Mouse (Mus musculus) kidney, embryonic 14.5 days (tissue): Measurements from ENCODE around the gene Mrpl14. TPM values are rescaled to one million over a fixed set of nuclear protein-coding genes. Genes with fewer than 3 reads are reported as not detected.
A peak's percentile ranks its signal among the peaks of the same experiment; 100 is the strongest.

ENCODE experiments used
- ATAC-seq: fragments of 200-750 bp; cut with Nextera tagmentation; 2 replicates; pipeline ENCODE4 v1.8.0; 2017; ENCODE audit warnings: moderate number of reproducible peaks, mild to moderate bottlenecking, moderate TSS enrichment, moderate library complexity; ENCODE audit not compliant: low FRiP score, low TSS enrichment
- H3K27ac ChIP-seq: fragments of 300-500 bp; sonication (generic); 2 replicates; pipeline ENCODE4 v1.5.1; 2014; ENCODE audit warnings: low read depth, mild to moderate bottlenecking, low read length, moderate library complexity, mixed read lengths
- H3K27me3 ChIP-seq: fragments of 300-500 bp; sonication (generic); 2 replicates; pipeline ENCODE4 v1.6.1; 2014; ENCODE audit warnings: mild to moderate bottlenecking, low read length; ENCODE audit not compliant: control insufficient read depth, insufficient read depth
- H3K36me3 ChIP-seq: fragments of 300-500 bp; sonication (generic); 2 replicates; pipeline ENCODE4 v1.6.1; 2014; ENCODE audit warnings: low read length, mixed read lengths; ENCODE audit not compliant: control insufficient read depth, insufficient read depth
- H3K4me1 ChIP-seq: fragments of 300-500 bp; sonication (generic); 2 replicates; pipeline ENCODE4 v1.6.1; 2014; ENCODE audit warnings: low read length, mixed read lengths; ENCODE audit not compliant: control insufficient read depth, insufficient read depth
- H3K4me2 ChIP-seq: fragments of 300-500 bp; sonication (generic); replicated peaks from 2 replicates; pipeline ENCODE4 v1.6.1; 2014; ENCODE audit warnings: low read depth, mild to moderate bottlenecking, low read length
- H3K4me3 ChIP-seq: fragments of 300-500 bp; sonication (generic); 2 replicates; pipeline ENCODE4 v1.5.1; 2014; ENCODE audit warnings: mild to moderate bottlenecking, low read length
- H3K9ac ChIP-seq: fragments of 300-500 bp; sonication (generic); 2 replicates; pipeline ENCODE4 v1.6.1; 2014; ENCODE audit warnings: low read depth, mild to moderate bottlenecking, low read length, moderate library complexity
- H3K9me3 ChIP-seq: fragments of 300-500 bp; sonication (generic); 2 replicates; pipeline ENCODE4 v1.6.1; 2016; ENCODE audit warnings: low read length; ENCODE audit not compliant: control insufficient read depth
- WGBS: fragments of 180-500 bp; shearing (Covaris S2); extraction: QIAGEN DNeasy Blood & Tissue Kit; methylation state at CpG from one replicate; pipeline ENCODE4 v1.1.7; 2014; 5-methylcytosine and 5-hydroxymethylcytosine counted together
- polyA plus RNA-seq: library from polyadenylated mRNA; unstranded; fragments of >200 nt; fragmentation: Nextera tagmentation; extraction: Ambion mirVana; gene quantifications from 2 replicates; pipeline ENCODE4 v1.2.1, GENCODE M21; 2014

Mrpl14 gene
- 154 and 192 TPM in 2 replicates for polyA plus RNA-seq

- Histone ChIP-seq H3K4me2 (peak within 1 kb of the TSS; percentile 88), H3K4me3 (peak within 1 kb of the TSS; percentile 89), H3K9ac (peak within 1 kb of the TSS; percentile 85), H3K9me3 (peaks cover 3% of the 10 kb centered on the region; the same call in 1 of the 2 replicates), H3K27me3 (no peaks in the 10 kb centered on the region), H3K4me1 (peaks cover 12% of the 10 kb centered on the region), H3K36me3 (no peaks in the 10 kb centered on the region), H3K27ac (peak within 1 kb of the TSS; percentile 85)
- WGBS, result 0% methylated on average over 32 of the region's 50 CpGs
- peak; percentile 90 for ATAC-seq
Observed at GRCm38 (mm10) chr17:45686093-45686619, at the start of gene Mrpl14. Gene Mrpl14, plus strand, starts transcription at chr17:45686322.

- no peak overlapping the region for H3K27ac ChIP-seq
- WGBS, result 74% methylated on average over 16 of the region's 16 CpGs
Observed at GRCm38 (mm10) chr17:45638596-45639295, 47.4 kb upstream of the Mrpl14 start.

GRCm38 (mm10) chr17:45641981-45642380 is 44.1 kb upstream of the Mrpl14 start:
- Histone ChIP-seq H3K36me3 (no peaks in the 10 kb centered on the region), H3K9me3 (no peaks in the 10 kb centered on the region), H3K9ac (no peak overlapping the region), H3K4me1 (no peaks in the 10 kb centered on the region), H3K27ac (no peak overlapping the region), H3K4me2 (no peak overlapping the region), H3K4me3 (no peak overlapping the region), H3K27me3 (no peaks in the 10 kb centered on the region)
- no peak for ATAC-seq
- WGBS, result 89% methylated on average over 8 of the region's 8 CpGs

More at GRCm38 (mm10) chr17:45638596-45639295, 47.4 kb upstream of the Mrpl14 start:
- no peaks in the 10 kb centered on the region for H3K4me1 ChIP-seq
- H3K9ac ChIP-seq, result no peak overlapping the region
- H3K36me3 ChIP-seq, result no peaks in the 10 kb centered on the region
- no peaks in the 10 kb centered on the region for H3K27me3 ChIP-seq
- no peak overlapping the region for H3K4me3 ChIP-seq
- ATAC-seq, result no peak
- no peaks in the 10 kb centered on the region for H3K9me3 ChIP-seq
- no peak overlapping the region for H3K4me2 ChIP-seq

- H3K9me3 ChIP-seq, result no peaks in the 10 kb centered on the region
- no peaks in the 10 kb centered on the region for H3K36me3 ChIP-seq
- no peak overlapping the region for H3K27ac ChIP-seq
- no peaks in the 10 kb centered on the region for H3K27me3 ChIP-seq
- H3K4me2 ChIP-seq, result no peak overlapping the region
- no peak overlapping the region for H3K9ac ChIP-seq
- H3K4me1 ChIP-seq, result no peaks in the 10 kb centered on the region
- WGBS, result 29% methylated on average over 12 of the region's 12 CpGs
- ATAC-seq, result no peak; the same call in 1 of the 2 replicates
- H3K4me3 ChIP-seq, result no peak overlapping the region
Observed at GRCm38 (mm10) chr17:45642701-45643100, 43.4 kb upstream of the Mrpl14 start.

GRCm38 (mm10) chr17:45644185-45644584 is 41.9 kb upstream of the Mrpl14 start:
- Histone ChIP-seq H3K4me2 (no peak overlapping the region), H3K9ac (no peak overlapping the region), H3K4me1 (no peaks in the 10 kb centered on the region), H3K4me3 (no peak overlapping the region), H3K9me3 (no peaks in the 10 kb centered on the region), H3K27ac (no peak overlapping the region), H3K27me3 (no peaks in the 10 kb centered on the region), H3K36me3 (no peaks in the 10 kb centered on the region)
- WGBS, result 95% methylated on average over 4 of the region's 4 CpGs
- no peak for ATAC-seq

DNA sequence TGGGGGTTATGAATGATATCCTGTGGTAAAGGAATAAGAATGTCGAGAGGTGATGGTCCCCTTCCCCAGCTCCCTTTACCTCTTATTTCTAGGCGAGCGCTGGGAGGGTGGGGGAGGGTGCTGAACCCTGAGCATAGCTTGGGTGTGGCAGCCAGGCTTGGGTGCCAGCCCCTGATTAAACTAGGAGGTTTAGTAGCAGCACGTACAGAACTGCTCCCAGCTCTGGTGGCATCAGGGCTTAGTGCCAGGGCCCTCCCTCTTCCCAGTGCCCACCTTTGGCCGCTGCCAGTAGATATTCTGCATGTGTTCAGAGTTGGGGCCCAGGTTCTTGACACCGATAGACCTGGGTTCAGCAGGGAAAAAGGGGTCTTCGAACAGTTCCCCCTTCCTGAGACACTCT is 32.9 kb upstream of the Mrpl14 start:
- no peaks in the 10 kb centered on the region for H3K27me3 ChIP-seq
- no peak for ATAC-seq
- no peaks in the 10 kb centered on the region for H3K36me3 ChIP-seq
- H3K4me1 ChIP-seq, result no peaks in the 10 kb centered on the region
- H3K9me3 ChIP-seq, result no peaks in the 10 kb centered on the region
- H3K9ac ChIP-seq, result no peak overlapping the region
- WGBS, result 64% methylated on average over 7 of the region's 7 CpGs
- no peak overlapping the region for H3K4me3 ChIP-seq
- no peak overlapping the region for H3K27ac ChIP-seq
- no peak overlapping the region for H3K4me2 ChIP-seq

DNA sequence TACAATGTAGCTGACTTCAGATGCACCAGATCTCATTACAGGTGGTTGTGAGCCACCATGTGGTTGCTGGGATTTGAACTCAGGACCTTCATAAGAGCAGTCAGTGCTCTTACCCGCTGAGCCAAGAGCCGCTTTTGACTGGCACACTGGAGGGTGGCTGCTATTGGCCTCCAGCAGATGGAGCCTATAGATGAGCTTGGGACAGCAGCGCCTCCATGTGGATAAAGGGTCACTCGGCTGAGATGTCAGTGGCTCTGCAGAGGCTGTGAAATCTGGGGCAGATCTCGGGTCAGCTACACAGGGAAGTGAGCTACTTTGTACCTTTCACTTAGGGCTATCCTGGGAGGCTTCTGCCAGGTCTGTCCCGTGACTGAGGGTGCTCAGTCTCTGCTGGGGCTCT is 30.3 kb upstream of the Mrpl14 start:
- no peaks in the 10 kb centered on the region for H3K27me3 ChIP-seq
- H3K4me1 ChIP-seq, result peaks cover 11% of the 10 kb centered on the region
- H3K4me3 ChIP-seq, result no peak overlapping the region
- H3K9ac ChIP-seq, result no peak overlapping the region
- no peak overlapping the region for H3K27ac ChIP-seq
- WGBS, result 27% methylated on average over 6 of the region's 6 CpGs
- no peak for ATAC-seq
- no peak overlapping the region for H3K4me2 ChIP-seq
- H3K36me3 ChIP-seq, result no peaks in the 10 kb centered on the region
- H3K9me3 ChIP-seq, result no peaks in the 10 kb centered on the region

- no peak within 1 kb of the TSS for H3K4me2 ChIP-seq
- H3K4me3 ChIP-seq, result no peak within 1 kb of the TSS
- 77% methylated on average over 4 of the region's 4 CpGs for WGBS
- H3K9me3 ChIP-seq, result no peaks in the 10 kb centered on the region
- ATAC-seq, result no peak
- H3K9ac ChIP-seq, result peak within 1 kb of the TSS; percentile 31; the same call in 1 of the 2 replicates
- peaks cover 6% of the 10 kb centered on the region for H3K36me3 ChIP-seq
- H3K27me3 ChIP-seq, result no peaks in the 10 kb centered on the region
- no peak within 1 kb of the TSS for H3K27ac ChIP-seq
- H3K4me1 ChIP-seq, result peaks cover 12% of the 10 kb centered on the region
Observed at GRCm38 (mm10) chr17:45659225-45659624, 26.9 kb upstream of the Mrpl14 start, which contains the start of gene Capn11. Gene Capn11, minus strand, starts transcription at chr17:45659325.
